Mouse (Mus musculus) adrenal gland, adult 10 weeks (tissue): ENCODE data around the gene Sgf29. TPM values are rescaled to one million over a fixed set of nuclear protein-coding genes. Genes with fewer than 3 reads are reported as not detected.

ENCODE experiments used
- polyA plus RNA-seq: library from polyadenylated mRNA; stranded (reverse); fragments of 350-450 nt; fragmentation: Illumina TruSeq; extraction: RNeasy Lipid Tissue Mini Kit (QIAGEN cat#74804); gene quantifications from one replicate; pipeline ENCODE4 v1.2.3, GENCODE M21; 2014; ENCODE audit warnings: low read depth, low replicate concordance

Gene Sgf29
- 1.6 TPM for polyA plus RNA-seq

DNA sequence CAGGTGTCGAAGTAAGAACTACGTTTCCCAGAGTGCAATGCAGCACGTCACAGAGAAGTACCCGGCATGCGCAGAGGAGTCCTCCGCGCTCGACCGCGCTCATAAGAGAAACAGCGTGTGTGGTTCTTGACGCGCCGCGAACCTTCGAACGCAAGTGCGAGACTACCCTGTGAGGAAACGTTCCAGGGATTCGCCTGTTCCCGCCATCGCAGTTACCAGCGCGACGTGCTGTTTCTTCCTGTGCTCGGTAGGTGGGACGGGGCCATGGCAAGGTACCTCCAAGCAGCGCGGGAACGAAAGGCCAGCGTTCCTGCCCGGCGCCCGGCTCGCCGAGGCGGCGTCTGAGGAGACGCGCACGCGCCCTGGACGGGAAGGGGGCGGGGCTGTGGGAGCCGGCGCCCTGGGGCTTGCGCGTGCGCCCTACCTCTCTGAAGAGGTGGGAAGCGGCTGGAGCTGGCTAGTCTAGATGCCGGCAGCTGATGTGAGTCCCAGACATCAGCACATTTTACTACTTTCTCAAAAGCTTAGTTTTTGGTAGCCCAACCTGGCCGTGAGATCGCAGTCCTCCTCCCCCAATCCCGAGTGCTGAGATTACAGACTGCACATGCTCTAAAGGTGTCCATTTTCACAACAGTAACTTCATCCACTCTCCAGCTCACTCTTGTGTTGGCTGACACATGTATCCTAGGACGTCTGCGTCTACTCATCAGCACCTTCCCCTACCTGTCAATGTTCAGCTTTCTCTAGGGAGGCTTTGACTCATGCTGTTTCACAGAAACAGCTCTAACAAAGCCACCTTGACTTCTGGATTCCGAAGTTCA, at the start of gene Sgf29:
TSS of gene Sgf29 (plus strand) at position 79 of the 821 bp plus-strand sequence.

DNA sequence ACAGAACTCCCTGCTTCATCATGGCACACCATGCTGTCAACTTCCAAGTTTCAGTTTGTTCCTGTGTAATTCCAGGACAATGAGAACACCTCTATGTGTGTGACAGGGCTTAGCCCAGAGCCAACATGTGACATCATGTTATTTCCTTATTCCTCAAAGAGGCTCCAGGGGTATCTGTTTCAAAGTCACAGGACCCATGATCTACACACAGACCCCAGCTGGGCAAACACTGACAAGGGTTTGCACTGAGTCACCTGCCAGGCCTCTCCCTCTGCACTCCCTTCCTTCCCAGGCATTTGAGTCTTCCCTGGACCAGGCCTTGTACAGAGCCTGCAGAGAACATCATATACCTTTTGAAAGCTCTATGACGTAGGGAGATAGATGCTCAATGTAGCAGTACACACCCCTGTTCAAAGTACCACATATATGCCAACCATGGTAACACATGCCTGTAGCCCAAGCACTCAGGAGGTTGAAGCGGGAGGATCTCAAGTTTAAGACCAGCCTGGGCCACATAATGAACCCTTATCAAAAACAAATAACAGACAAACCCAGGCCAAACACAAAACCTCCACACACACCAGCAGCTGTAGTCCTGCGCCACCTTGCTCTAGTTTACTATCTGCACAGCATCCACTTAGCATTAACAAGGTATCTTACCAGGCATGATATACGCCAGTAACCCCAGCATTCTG, 18.1 kb upstream of the Sgf29 start, which contains the start of gene Nupr1:
TSS of gene Nupr1 (minus strand) at position 38 of the 695 bp plus-strand sequence.

DNA sequence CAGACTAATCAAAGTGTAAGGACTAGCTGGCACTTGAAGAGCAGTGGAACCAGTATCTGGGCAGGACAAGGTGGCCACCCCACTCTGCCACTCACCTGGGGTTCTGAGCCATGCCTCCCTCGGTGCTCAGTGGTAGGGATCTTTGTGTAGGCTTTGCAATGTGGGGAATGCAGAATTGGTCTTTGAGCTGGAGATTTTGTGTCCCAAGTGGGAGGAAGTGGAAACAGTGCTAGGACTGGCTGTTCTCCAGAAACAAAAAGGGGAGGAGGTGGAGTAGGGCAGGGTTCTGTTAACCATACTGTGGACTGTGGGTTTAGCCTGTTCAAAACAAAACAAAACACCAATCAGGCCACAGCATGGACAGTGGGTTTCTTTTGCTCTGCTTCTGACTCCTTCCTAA, 27.1 kb downstream of the Sgf29 start, which contains the start of gene Sult1a1:
TSS of gene Sult1a1 (minus strand) at position 226 of the 400 bp plus-strand sequence.

DNA sequence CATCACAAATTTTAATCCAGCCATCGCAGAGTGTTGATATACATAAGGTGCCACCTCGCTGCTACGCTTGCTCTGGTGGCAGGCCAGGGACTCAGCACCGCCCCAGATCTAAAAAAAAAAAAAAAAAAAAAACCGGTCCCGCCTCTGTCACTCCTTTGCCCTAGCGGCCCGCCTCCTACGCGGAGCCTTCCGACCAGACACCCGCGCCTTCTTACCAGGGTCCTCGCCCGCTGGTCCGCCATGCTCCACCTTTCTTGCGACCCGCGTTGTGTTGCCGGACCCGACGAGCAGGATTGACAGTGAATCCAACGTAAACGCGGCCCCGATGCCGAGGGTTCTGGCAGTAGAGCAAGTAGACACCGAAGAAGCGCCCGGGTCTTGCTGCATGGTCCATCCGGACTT, 46.1 kb downstream of the Sgf29 start, which contains the start of gene Bola2:
TSS of gene Bola2 (plus strand) at position 192 of the 402 bp plus-strand sequence.

DNA sequence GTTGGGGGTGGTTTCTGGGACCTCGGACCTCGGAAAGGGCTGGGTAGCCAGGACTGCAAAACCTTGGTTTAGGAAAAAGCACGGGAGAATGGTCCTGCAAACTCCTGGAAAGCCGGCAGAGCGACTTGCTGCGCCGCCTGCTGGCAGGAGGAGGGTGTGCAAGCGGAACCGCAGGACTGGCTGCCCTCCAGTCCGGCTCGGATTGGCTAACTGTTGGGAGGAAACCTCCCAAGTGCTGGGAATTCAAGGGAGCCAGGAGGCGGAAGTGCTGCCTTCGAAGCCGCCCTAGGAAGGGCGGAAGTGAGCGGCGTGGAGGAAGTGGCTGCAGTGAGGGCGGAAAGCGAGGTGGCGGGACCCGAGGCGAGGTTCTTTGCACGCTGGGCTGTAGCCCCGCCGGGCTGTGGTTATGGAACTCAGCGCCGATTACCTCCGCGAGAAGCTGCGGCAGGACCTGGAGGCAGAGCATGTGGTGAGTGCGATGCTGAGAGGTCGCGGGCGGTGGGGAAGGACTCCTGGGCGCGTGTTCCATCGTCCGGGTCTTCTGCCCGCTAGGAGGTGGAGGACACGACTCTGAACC, 46.6 kb downstream of the Sgf29 start, which contains the start of gene Slx1b:
TSS of gene Slx1b (minus strand) at position 154 of the 577 bp plus-strand sequence.

DNA sequence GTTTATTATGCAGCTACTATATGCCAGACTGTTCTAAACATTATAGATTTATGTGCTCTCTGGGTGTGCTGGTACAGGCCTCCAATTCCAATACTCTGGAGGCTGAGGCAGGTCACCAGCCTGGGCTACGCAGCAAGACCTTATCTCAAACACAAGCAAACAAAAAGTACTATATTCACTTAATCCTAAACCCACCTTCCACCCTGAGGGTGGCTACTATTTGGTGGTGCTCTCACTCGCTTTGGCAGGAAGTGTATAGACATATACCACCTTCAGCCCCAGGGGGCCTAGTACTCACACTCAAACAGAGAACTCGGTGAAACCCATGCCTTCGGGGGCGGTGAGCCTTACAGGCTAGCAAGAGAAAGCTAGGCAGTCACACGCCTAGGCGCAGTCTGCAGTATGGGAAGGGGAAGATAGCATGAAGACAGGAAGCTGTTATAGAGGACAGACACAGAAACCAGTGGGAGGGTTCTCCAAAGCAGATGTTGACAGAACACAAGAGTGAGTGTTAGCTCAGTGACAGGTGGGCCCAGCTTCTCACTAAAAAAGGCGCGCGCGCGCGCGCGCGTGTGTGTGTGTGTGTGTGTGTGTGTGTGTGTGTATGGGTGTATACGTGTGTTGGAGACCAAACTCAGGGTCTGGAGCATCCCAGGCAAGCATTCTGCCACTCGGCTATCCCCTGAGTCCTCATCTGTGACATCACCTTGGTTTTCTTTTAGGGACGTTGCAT, 58.5 kb downstream of the Sgf29 start, which contains the start of gene Coro1a:
TSS of gene Coro1a (minus strand) at position 346 of the 733 bp plus-strand sequence.

Other genes starting within 250 kb of the Sgf29 start
- gene Cd19, start 234.4 kb upstream of the Sgf29 start, polyA plus RNA-seq = not detected
- 0.47 TPM for gene Rabep2, start 220.6 kb upstream of the Sgf29 start, polyA plus RNA-seq
- 5.9 TPM for gene Atp2a1, start 186.2 kb upstream of the Sgf29 start, polyA plus RNA-seq
- gene Sh2b1, start 173.9 kb upstream of the Sgf29 start, polyA plus RNA-seq = 1.3 TPM
- 8.8 TPM for gene Tufm, start 161.9 kb upstream of the Sgf29 start, polyA plus RNA-seq
- gene Atxn2l, start 145.9 kb upstream of the Sgf29 start, polyA plus RNA-seq = 23.1 TPM
- 249 TPM for gene Eif3c, start 82.9 kb upstream of the Sgf29 start, polyA plus RNA-seq
- gene Apobr, start 64.4 kb upstream of the Sgf29 start, polyA plus RNA-seq = 0.47 TPM
- 2.4 TPM for gene Cln3, start 63.5 kb upstream of the Sgf29 start, polyA plus RNA-seq
- gene Il27, start 54.4 kb upstream of the Sgf29 start, polyA plus RNA-seq = not detected
- gene Nupr1, start 18.4 kb upstream of the Sgf29 start, polyA plus RNA-seq = 4.6 TPM
- 105 TPM for gene Sult1a1, start 27.1 kb downstream of the Sgf29 start, polyA plus RNA-seq
- gene Bola2, start 46.1 kb downstream of the Sgf29 start, polyA plus RNA-seq = 0.12 TPM
- 1.3 TPM for gene Slx1b, start 46.5 kb downstream of the Sgf29 start, polyA plus RNA-seq
- 3.2 TPM for gene Coro1a, start 58.5 kb downstream of the Sgf29 start, polyA plus RNA-seq
- 30.8 TPM for gene Mapk3, start 110.3 kb downstream of the Sgf29 start, polyA plus RNA-seq
- not detected for gene Gdpd3, start 117.0 kb downstream of the Sgf29 start, polyA plus RNA-seq
- 12.0 TPM for gene Ypel3, start 127.6 kb downstream of the Sgf29 start, polyA plus RNA-seq
- not detected for gene Tbx6, start 132.2 kb downstream of the Sgf29 start, polyA plus RNA-seq
- gene Ppp4c, start 143.2 kb downstream of the Sgf29 start, polyA plus RNA-seq = 28.4 TPM
- gene Fam57b, start 148.4 kb downstream of the Sgf29 start, polyA plus RNA-seq = not detected
- not detected for gene 4930451I11Rik, start 182.3 kb downstream of the Sgf29 start, polyA plus RNA-seq
- not detected for gene Doc2a, start 198.1 kb downstream of the Sgf29 start, polyA plus RNA-seq
- 10.9 TPM for gene Hirip3, start 212.7 kb downstream of the Sgf29 start, polyA plus RNA-seq
- 13.4 TPM for gene Ino80e, start 213.1 kb downstream of the Sgf29 start, polyA plus RNA-seq
- 9.9 TPM for gene Taok2, start 235.4 kb downstream of the Sgf29 start, polyA plus RNA-seq